Mouse (Mus musculus): Measurements from ENCODE around the gene Clec3b. TPM values are rescaled to one million over a fixed set of nuclear protein-coding genes. Genes with fewer than 3 reads are reported as not detected.

The Clec3b gene
- total RNA-seq, 2 experiments from 2014 or later = 4.1 to 6.7 TPM

Other genes starting within 250 kb of the Clec3b start
- gene Zfp105, start 227.9 kb upstream of the Clec3b start, total RNA-seq (2021) = 1 to 10 TPM; 6.8 to 9.1 TPM
- 10 to 100 TPM; 20.0 to 21.8 TPM for gene 1110059G10Rik, start 199.9 kb upstream of the Clec3b start, total RNA-seq (2021)
- gene Kif15, start 199.9 kb upstream of the Clec3b start, total RNA-seq (2021) = 1 to 10 TPM; 1.6 to 2.6 TPM
- gene Tmem42, start 129.6 kb upstream of the Clec3b start, total RNA-seq (2021) = 10 to 100 TPM; 27.3 to 36.0 TPM
- gene Tgm4, start 116.2 kb upstream of the Clec3b start, total RNA-seq (2021) = 1 to 10 TPM; 1.2 to 1.7 TPM
- 10 to 100 TPM; 71.2 to 72.7 TPM for gene Zdhhc3, start 37.7 kb upstream of the Clec3b start, total RNA-seq (2021)
- gene Exosc7, start 37.7 kb upstream of the Clec3b start, total RNA-seq (2021) = 10 to 100 TPM; 35.8 to 38.0 TPM
- not detected for gene Cdcp1, start 65.1 kb downstream of the Clec3b start, total RNA-seq (2021)
- 10 to 100 TPM; 43.5 to 46.6 TPM for gene Tmem158, start 109.8 kb downstream of the Clec3b start, total RNA-seq (2021)
- 10 to 100 TPM; 78.0 to 86.2 TPM for gene Lars2, start 216.0 kb downstream of the Clec3b start, total RNA-seq (2021)